Mouse (Mus musculus): Measurements from ENCODE around the gene Cdk15. TPM values are rescaled to one million over a fixed set of nuclear protein-coding genes. Genes with fewer than 3 reads are reported as not detected.

Cdk15 gene
- total and polyA plus RNA-seq, 3 experiments = 0.04 TPM; not detected in 2

GRCm38 (mm10) chr1:59237614-59238211 lies 19.0 kb upstream of the Cdk15 start:
- no peaks in the 10 kb centered on the region for H3K9me3 ChIP-seq (replicated peaks)
- H3K4me3 ChIP-seq (ENCODE audit: low read depth, low read length) = peak overlapping the region; percentile 88
- ATAC-seq (ENCODE audit: extremely low read depth, insufficient number of reproducible peaks, low FRiP score, poor library complexity, severe bottlenecking) (peak; percentile 67), DNase-seq (ENCODE audit: low spot score) (peak; percentile 61)
- H3K27me3 ChIP-seq (ENCODE audit: insufficient read depth, low read length) = peaks cover 5% of the 10 kb centered on the region; the same call in 1 of the 2 replicates
- TF ChIP-seq CTCF (IDR thresholded peaks at IDR 0.05; ENCODE audit: low read depth, low read length) (peak; percentile 43; the same call in 1 of the 2 replicates), TAL1 (conservative IDR thresholded peaks at IDR 0.05; ENCODE audit: low read depth, low read length) (no peak)
- H3K36me3 ChIP-seq (replicated peaks) = peaks cover 10% of the 10 kb centered on the region
- peaks cover 27% of the 10 kb centered on the region for H3K4me1 ChIP-seq (ENCODE audit: insufficient read depth, low read depth, low read length)

DNA sequence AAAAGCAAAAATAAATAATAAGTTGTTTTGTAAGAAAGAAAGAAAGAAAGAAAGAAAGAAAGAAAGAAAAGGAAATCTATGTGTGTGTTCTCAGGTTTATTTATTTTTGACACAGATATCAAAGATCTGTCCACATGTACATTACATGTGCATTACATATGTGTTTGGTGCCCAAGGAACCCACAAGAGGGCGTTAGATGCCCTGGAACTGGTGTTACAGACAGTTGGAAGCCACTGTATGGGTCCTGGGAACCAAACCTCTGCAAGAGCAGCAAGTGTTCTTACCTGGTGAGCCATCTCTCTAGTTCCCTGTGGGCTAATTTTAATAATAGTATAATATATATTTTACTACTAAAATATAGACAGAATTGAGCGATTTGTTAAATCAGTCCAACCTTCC lies 12.9 kb upstream of the Cdk15 start:
- ATAC-seq (ENCODE audit: extremely low read depth, insufficient number of reproducible peaks, low FRiP score, poor library complexity, severe bottlenecking) (no peak), DNase-seq (ENCODE audit: low spot score) (no peak)
- no peaks in the 10 kb centered on the region for H3K36me3 ChIP-seq (replicated peaks)
- H3K4me3 ChIP-seq (ENCODE audit: low read depth, low read length) = no peak overlapping the region
- peaks cover 25% of the 10 kb centered on the region for H3K4me1 ChIP-seq (ENCODE audit: insufficient read depth, low read depth, low read length)
- peaks cover 7% of the 10 kb centered on the region for H3K27me3 ChIP-seq (ENCODE audit: insufficient read depth, low read length)
- TF ChIP-seq CTCF (IDR thresholded peaks at IDR 0.05; ENCODE audit: low read depth, low read length) = no peak
- TF ChIP-seq TAL1 (conservative IDR thresholded peaks at IDR 0.05; ENCODE audit: low read depth, low read length) = no peak
- TF ChIP-seq GATA1 (IDR thresholded peaks at IDR 0.05; ENCODE audit: borderline replicate concordance, low read length) = no peak
- no peak for TF ChIP-seq POLR2AphosphoS5 (IDR thresholded peaks at IDR 0.05; ENCODE audit: insufficient replicate concordance, low read depth, low read length)
- no peak for TF ChIP-seq GATA2 (IDR thresholded peaks at IDR 0.05; ENCODE audit: borderline replicate concordance, low read depth, low read length)
- H3K9me3 ChIP-seq (replicated peaks) = no peaks in the 10 kb centered on the region

GRCm38 (mm10) chr1:59247602-59248001 lies 9.1 kb upstream of the Cdk15 start:
- peaks cover 47% of the 10 kb centered on the region for H3K4me1 ChIP-seq (ENCODE audit: insufficient read depth, low read depth, low read length)
- H3K9me3 ChIP-seq (replicated peaks) = no peaks in the 10 kb centered on the region
- peaks cover 2% of the 10 kb centered on the region for H3K27me3 ChIP-seq (ENCODE audit: insufficient read depth, low read length)
- TF ChIP-seq POLR2AphosphoS5 (IDR thresholded peaks at IDR 0.05; ENCODE audit: insufficient replicate concordance, low read depth, low read length) (no peak), GATA2 (IDR thresholded peaks at IDR 0.05; ENCODE audit: borderline replicate concordance, low read depth, low read length) (no peak), CTCF (IDR thresholded peaks at IDR 0.05; ENCODE audit: low read depth, low read length) (peak; percentile 68)
- peak; percentile 47; the same call in 1 of the 2 replicates for ATAC-seq (ENCODE audit: extremely low read depth, insufficient number of reproducible peaks, low FRiP score, poor library complexity, severe bottlenecking)
- no peak overlapping the region; the same call in 1 of the 2 replicates for H3K4me3 ChIP-seq (ENCODE audit: low read depth, low read length)
- H3K36me3 ChIP-seq (replicated peaks) = no peaks in the 10 kb centered on the region
- DNase-seq (ENCODE audit: low spot score) = peak; percentile 69

GRCm38 (mm10) chr1:59252762-59253161 lies 3.9 kb upstream of the Cdk15 start:
- Histone ChIP-seq H3K36me3 (replicated peaks) (no peaks in the 10 kb centered on the region), H3K4me3 (ENCODE audit: low read depth, low read length) (no peak overlapping the region), H3K27me3 (ENCODE audit: insufficient read depth, low read length) (peaks cover 21% of the 10 kb centered on the region), H3K9me3 (replicated peaks) (no peaks in the 10 kb centered on the region), H3K4me1 (ENCODE audit: insufficient read depth, low read depth, low read length) (peaks cover 44% of the 10 kb centered on the region)
- ATAC-seq (ENCODE audit: extremely low read depth, insufficient number of reproducible peaks, low FRiP score, poor library complexity, severe bottlenecking) = no peak
- TF ChIP-seq GATA2 (IDR thresholded peaks at IDR 0.05; ENCODE audit: borderline replicate concordance, low read depth, low read length) (no peak), POLR2AphosphoS5 (IDR thresholded peaks at IDR 0.05; ENCODE audit: insufficient replicate concordance, low read depth, low read length) (no peak), GATA1 (IDR thresholded peaks at IDR 0.05; ENCODE audit: borderline replicate concordance, low read length) (no peak), TAL1 (conservative IDR thresholded peaks at IDR 0.05; ENCODE audit: low read depth, low read length) (no peak), CTCF (IDR thresholded peaks at IDR 0.05; ENCODE audit: low read depth, low read length) (no peak)
- DNase-seq (ENCODE audit: low spot score) = no peak

DNA sequence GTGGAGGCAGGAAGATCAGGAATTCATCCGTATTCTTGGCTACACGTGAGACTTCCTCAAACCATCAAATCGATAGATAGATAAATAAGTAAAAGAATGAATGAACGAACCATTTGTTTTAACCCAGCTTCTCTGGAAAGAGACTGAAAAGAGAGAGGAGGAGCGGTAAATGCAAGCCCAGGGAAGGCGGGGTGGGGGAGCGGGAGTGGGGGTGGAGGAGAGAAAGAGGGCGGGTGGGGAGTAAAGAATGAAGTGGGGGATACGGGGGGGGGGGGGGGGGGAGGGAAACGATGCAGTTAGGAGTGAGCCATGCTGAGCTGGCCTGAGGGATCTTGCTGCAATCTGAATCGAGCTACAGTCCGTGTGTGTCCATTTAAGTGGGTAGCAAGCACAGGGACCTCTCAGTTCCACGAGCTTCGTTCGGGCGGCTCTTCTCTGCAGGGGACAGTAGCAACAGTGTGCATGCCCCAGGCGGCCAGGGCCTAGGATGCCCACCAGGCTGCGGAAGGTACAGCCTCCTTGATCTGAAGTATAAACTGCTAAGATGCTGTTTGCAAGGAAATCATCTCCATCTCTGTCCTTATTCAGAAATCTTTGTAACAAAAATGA lies 3.3 kb upstream of the Cdk15 start:
- H3K9me3 ChIP-seq (replicated peaks) = no peaks in the 10 kb centered on the region
- ATAC-seq (ENCODE audit: extremely low read depth, insufficient number of reproducible peaks, low FRiP score, poor library complexity, severe bottlenecking) = no peak

GRCm38 (mm10) chr1:59257736-59258135 lies 1.0 kb downstream of the Cdk15 start:
- ATAC-seq (ENCODE audit: extremely low read depth, insufficient number of reproducible peaks, low FRiP score, poor library complexity, severe bottlenecking) (no peak), DNase-seq (ENCODE audit: low spot score) (no peak)
- H3K36me3 ChIP-seq (replicated peaks) = no peaks in the 10 kb centered on the region
- H3K4me3 ChIP-seq (ENCODE audit: low read depth, low read length) = no peak overlapping the region
- TF ChIP-seq CTCF (IDR thresholded peaks at IDR 0.05; ENCODE audit: low read depth, low read length) (no peak), POLR2AphosphoS5 (IDR thresholded peaks at IDR 0.05; ENCODE audit: insufficient replicate concordance, low read depth, low read length) (no peak), GATA2 (IDR thresholded peaks at IDR 0.05; ENCODE audit: borderline replicate concordance, low read depth, low read length) (no peak), TAL1 (conservative IDR thresholded peaks at IDR 0.05; ENCODE audit: low read depth, low read length) (no peak), GATA1 (IDR thresholded peaks at IDR 0.05; ENCODE audit: borderline replicate concordance, low read length) (no peak)
- H3K27me3 ChIP-seq (ENCODE audit: insufficient read depth, low read length) = peaks cover 36% of the 10 kb centered on the region
- peaks cover 10% of the 10 kb centered on the region; the same call in 1 of the 2 replicates for H3K4me1 ChIP-seq (ENCODE audit: insufficient read depth, low read depth, low read length)
- no peaks in the 10 kb centered on the region for H3K9me3 ChIP-seq (replicated peaks)

More for the DNA sequence above, 3.3 kb upstream of the Cdk15 start:
- peaks cover 37% of the 10 kb centered on the region for H3K4me1 ChIP-seq (ENCODE audit: insufficient read depth, low read depth, low read length)
- no peak for DNase-seq (ENCODE audit: low spot score)
- H3K4me3 ChIP-seq (ENCODE audit: low read depth, low read length) = no peak overlapping the region
- H3K27me3 ChIP-seq (ENCODE audit: insufficient read depth, low read length) = peaks cover 26% of the 10 kb centered on the region
- no peaks in the 10 kb centered on the region for H3K36me3 ChIP-seq (replicated peaks)
- TF ChIP-seq GATA1 (IDR thresholded peaks at IDR 0.05; ENCODE audit: borderline replicate concordance, low read length) = no peak
- TF ChIP-seq POLR2AphosphoS5 (IDR thresholded peaks at IDR 0.05; ENCODE audit: insufficient replicate concordance, low read depth, low read length) = no peak
- no peak for TF ChIP-seq TAL1 (conservative IDR thresholded peaks at IDR 0.05; ENCODE audit: low read depth, low read length)
